Mouse (Mus musculus) spleen, adult 2 months (tissue): Measurements from ENCODE around the gene Psme2.

Experiments
- CTCF ChIP-seq: fragments of 200-500 bp; IDR thresholded peaks from 2 replicates; pipeline ENCODE4 v1.5.1; 2011; ENCODE audit warnings: mild to moderate bottlenecking, inconsistent platforms; ENCODE audit not compliant: insufficient read depth, insufficient read length, insufficient replicate concordance; ENCODE audit errors: extremely low read depth
- POLR2A ChIP-seq: fragments of 200-500 bp; IDR thresholded peaks from 2 replicates; pipeline ENCODE4 v1.6.1; 2011; ENCODE audit warnings: low read depth, low read length, inconsistent platforms

GRCm38 (mm10) chr14:55575302-55575701 is 15.6 kb downstream of the Psme2 start, which contains the start of gene Fitm1:
- TF ChIP-seq CTCF (no peak), POLR2A (no peak)
